Mouse (Mus musculus) inflammation-experienced regulatory T-cells, adult 6 months (primary cell): ENCODE data around the gene Krt13. TPM values are rescaled to one million over a fixed set of nuclear protein-coding genes. Genes with fewer than 3 reads are reported as not detected.

ENCODE experiments used
- ATAC-seq: one replicate; pipeline ENCODE4 v1.8.0; 2017
- polyA plus RNA-seq, 3 experiments: library from polyadenylated mRNA; unstranded; fragments of 100-300 nt; shearing (Covaris generic); gene quantifications; one replicate each; pipeline ENCODE4 v1.2.1; 2017

Gene Krt13
- polyA plus RNA-seq, 3 experiments from 2014 or later: not detected

- ATAC-seq: no peak
Observed at GRCm38 (mm10) chr11:100112935-100113741, 8.2 kb downstream of the Krt13 start.

- no peak for ATAC-seq
Observed at GRCm38 (mm10) chr11:100105576-100106122, 15.7 kb downstream of the Krt13 start, which contains the start of gene Krt36. Krt36 (minus strand) TSS chr11:100105626.

GRCm38 (mm10) chr11:100102693-100103429 lies 18.5 kb downstream of the Krt13 start:
- ATAC-seq: no peak

GRCm38 (mm10) chr11:100100391-100100790 lies 21.0 kb downstream of the Krt13 start:
- no peak for ATAC-seq

- no peak for ATAC-seq
Observed at GRCm38 (mm10) chr11:100097819-100098218, 23.5 kb downstream of the Krt13 start.

- no peak for ATAC-seq
Observed at GRCm38 (mm10) chr11:100096141-100096540, 25.2 kb downstream of the Krt13 start, which contains the start of gene Krt35. Krt35 (minus strand) TSS chr11:100096241.

GRCm38 (mm10) chr11:100088378-100089025 lies 32.9 kb downstream of the Krt13 start:
- no peak for ATAC-seq

- no peak for ATAC-seq
Observed at GRCm38 (mm10) chr11:100087861-100088260, 33.5 kb downstream of the Krt13 start, which contains the start of gene Krt32. Krt32 (minus strand) TSS chr11:100088226.

- no peak for ATAC-seq
Observed at GRCm38 (mm10) chr11:100073873-100074272, 47.5 kb downstream of the Krt13 start.

Other genes with a start within 250 kb of the Krt13 start
- not detected for gene Krtap9-1, start 248.2 kb downstream of the Krt13 start, polyA plus RNA-seq
- gene Gm11567, start 242.4 kb downstream of the Krt13 start, polyA plus RNA-seq: not detected
- gene Krtap31-1, start 213.6 kb downstream of the Krt13 start, polyA plus RNA-seq: not detected
- gene Gm11565, start 206.8 kb downstream of the Krt13 start, polyA plus RNA-seq: not detected
- not detected for gene Krtap31-2, start 185.3 kb downstream of the Krt13 start, polyA plus RNA-seq
- gene Krtap9-5, start 173.1 kb downstream of the Krt13 start, polyA plus RNA-seq: not detected
- gene Krtap29-1, start 142.5 kb downstream of the Krt13 start, polyA plus RNA-seq: not detected
- gene Krtap16-1, start 135.0 kb downstream of the Krt13 start, polyA plus RNA-seq: not detected
- not detected for gene Krtap17-1, start 127.6 kb downstream of the Krt13 start, polyA plus RNA-seq
- gene Krt33a, start 105.4 kb downstream of the Krt13 start, polyA plus RNA-seq: not detected
- not detected for gene Krt33b, start 91.7 kb downstream of the Krt13 start, polyA plus RNA-seq
- gene Krt34, start 80.0 kb downstream of the Krt13 start, polyA plus RNA-seq: not detected
- gene Krt31, start 71.0 kb downstream of the Krt13 start, polyA plus RNA-seq: not detected
- gene Krt32, start 33.3 kb downstream of the Krt13 start, polyA plus RNA-seq: not detected
- not detected for gene Krt35, start 25.3 kb downstream of the Krt13 start, polyA plus RNA-seq
- not detected for gene Krt36, start 15.9 kb downstream of the Krt13 start, polyA plus RNA-seq
- gene Krt15, start 14.4 kb upstream of the Krt13 start, polyA plus RNA-seq: not detected
- gene Krt19, start 27.1 kb upstream of the Krt13 start, polyA plus RNA-seq: not detected
- not detected for gene Krt9, start 71.7 kb upstream of the Krt13 start, polyA plus RNA-seq
- not detected for gene Krt14, start 86.0 kb upstream of the Krt13 start, polyA plus RNA-seq
- not detected for gene Krt16, start 127.3 kb upstream of the Krt13 start, polyA plus RNA-seq
- gene Krt17, start 139.5 kb upstream of the Krt13 start, polyA plus RNA-seq: 1 to 10 TPM; 1.8 to 4.5 (median 2.1) TPM
- gene Krt42, start 148.3 kb upstream of the Krt13 start, polyA plus RNA-seq: not detected
- 1,000 to 10,000 TPM; 1,938 to 3,125 (median 2,500) TPM for gene Eif1, start 198.3 kb upstream of the Krt13 start, polyA plus RNA-seq
- not detected for gene Gast, start 212.8 kb upstream of the Krt13 start, polyA plus RNA-seq
- 1 to 10 TPM in 1 of 3 experiments, under 1 TPM in 2; 0.55 to 1.1 (median 0.70) TPM for gene Hap1, start 234.6 kb upstream of the Krt13 start, polyA plus RNA-seq